Comparison of ENCODE assay signal across 16 mouse cellular contexts in genomic region chr4:95906141-95906540, GRCm38 (mm10).
"Had no signal": no experiment of that assay in that cellular context is flagged by ENCODE, and none has a peak within 500 bp of the region (broad histone marks: within the 10 kb centered on the region; RNA-seq: fewer than 3 reads in every experiment).

No protein-coding gene starts in this region.

- DNase-seq: retina, postnatal 1 day; right cerebral cortex, adult 18-20 months; right cerebral cortex, postnatal 14 days; right cerebral cortex, postnatal 25 days; right cerebral cortex, postnatal 4 days; spleen, adult 18-20 months; thymus, adult 18-20 months; thymus, adult 2 months; thymus, postnatal 14 days; thymus, postnatal 25 days; thymus, postnatal 36 days; thymus, postnatal 4 days had no signal

- H3K4me3 ChIP-seq: neural tube, embryonic 13.5 days; neural tube, embryonic 15.5 days; stomach, embryonic 15.5 days had no signal

- H3K27ac ChIP-seq: neural tube, embryonic 13.5 days; neural tube, embryonic 15.5 days; stomach, embryonic 15.5 days; stomach, postnatal 0 days had no signal
